Mouse (Mus musculus): ENCODE data around the gene Cd300lb. TPM values are rescaled to one million over a fixed set of nuclear protein-coding genes. Genes with fewer than 3 reads are reported as not detected.

Gene Cd300lb
- polyA plus RNA-seq, 3 experiments from 2014 or later = not detected

DNA sequence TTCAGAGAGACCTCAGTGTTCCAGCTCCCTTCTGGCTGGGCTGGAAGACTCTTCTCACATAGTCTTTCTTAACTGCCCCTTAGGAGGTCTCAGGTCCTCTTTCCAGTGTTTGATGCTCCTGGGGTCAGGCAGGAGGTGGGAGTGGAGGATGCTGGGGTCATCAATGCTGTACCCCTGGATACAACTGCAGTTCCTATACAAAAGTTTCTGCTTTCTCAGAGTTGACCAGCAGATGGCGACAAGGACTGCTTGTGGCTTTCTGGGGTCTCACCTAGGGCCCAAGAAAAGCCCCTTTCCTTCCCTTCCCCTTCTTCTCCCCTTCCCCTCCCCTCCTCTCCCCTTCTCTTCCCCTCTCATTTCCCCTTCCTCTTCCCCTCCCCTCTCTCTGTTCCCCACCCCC lies 53.6 kb downstream of the Cd300lb start:
- ATAC-seq = no peak

DNA sequence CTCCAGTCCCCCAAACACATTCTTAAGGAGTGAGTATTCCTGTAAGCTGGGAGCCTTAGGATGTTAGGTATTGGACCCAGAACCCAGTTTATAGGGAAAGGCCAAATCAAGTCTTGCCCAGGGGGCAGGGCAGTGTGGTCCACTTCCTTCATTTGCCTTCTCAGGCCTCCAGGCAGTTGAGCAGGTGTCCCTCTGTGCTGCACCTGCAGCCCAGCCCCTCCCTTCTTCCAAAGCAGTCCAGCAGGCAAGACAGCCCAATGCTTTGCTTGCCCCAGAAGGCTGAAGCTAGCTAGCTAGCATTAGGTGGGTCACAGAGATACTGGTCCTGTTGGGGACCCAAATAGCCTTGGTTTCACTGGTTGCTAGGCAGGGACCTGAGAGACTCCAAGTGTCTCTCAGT lies 54.0 kb downstream of the Cd300lb start:
- ATAC-seq = no peak

DNA sequence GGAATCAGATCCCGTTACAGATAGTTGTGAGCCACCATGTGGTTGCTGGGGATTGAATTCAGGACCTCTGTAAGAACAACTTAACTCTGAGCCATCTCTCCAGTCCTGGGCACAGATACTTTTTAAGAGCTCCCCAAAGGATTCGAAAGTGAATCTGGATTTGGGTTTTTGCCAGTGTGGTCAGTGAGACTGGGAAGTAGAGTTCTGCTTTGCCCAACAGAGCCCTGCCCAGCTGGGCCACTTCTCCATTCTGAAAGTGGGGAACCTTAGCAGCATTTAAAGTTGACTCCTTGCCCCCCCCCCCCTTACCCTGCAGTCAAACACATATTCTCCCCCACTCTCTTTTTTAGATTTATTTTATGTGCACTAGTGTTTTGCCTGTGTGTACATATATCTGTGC lies 54.5 kb downstream of the Cd300lb start:
- no peak for ATAC-seq

GRCm38 (mm10) chr11:114877145-114877544 lies 57.0 kb downstream of the Cd300lb start:
- ATAC-seq = no peak

GRCm38 (mm10) chr11:114876621-114877020 lies 57.6 kb downstream of the Cd300lb start:
- ATAC-seq = no peak

- peak; percentile 42 for ATAC-seq
Measured at GRCm38 (mm10) chr11:114876176-114876575, 58.0 kb downstream of the Cd300lb start.

DNA sequence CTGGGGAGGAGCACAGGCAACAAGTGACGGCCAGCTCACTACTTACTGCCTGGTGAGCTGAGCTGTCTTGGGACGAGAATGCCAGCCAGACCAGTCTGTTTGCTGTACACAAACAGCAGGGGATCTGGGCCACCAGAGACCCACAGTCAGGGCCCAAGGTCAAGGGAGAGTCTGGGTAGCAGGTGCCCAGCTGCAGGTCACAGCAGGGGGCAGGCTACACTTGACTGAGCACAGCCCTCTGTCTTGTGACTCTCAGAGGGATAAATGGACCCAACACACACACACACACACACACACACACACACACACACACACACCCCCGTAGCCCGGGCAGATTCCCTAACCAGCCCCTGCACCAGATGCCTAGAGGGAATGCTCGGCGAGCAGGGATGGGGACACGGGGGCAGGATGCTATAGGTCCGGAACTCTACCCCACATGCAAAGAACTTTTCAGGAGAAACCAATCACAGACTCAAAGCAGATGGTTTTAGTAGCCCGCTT lies 58.8 kb downstream of the Cd300lb start:
- no peak for ATAC-seq

DNA sequence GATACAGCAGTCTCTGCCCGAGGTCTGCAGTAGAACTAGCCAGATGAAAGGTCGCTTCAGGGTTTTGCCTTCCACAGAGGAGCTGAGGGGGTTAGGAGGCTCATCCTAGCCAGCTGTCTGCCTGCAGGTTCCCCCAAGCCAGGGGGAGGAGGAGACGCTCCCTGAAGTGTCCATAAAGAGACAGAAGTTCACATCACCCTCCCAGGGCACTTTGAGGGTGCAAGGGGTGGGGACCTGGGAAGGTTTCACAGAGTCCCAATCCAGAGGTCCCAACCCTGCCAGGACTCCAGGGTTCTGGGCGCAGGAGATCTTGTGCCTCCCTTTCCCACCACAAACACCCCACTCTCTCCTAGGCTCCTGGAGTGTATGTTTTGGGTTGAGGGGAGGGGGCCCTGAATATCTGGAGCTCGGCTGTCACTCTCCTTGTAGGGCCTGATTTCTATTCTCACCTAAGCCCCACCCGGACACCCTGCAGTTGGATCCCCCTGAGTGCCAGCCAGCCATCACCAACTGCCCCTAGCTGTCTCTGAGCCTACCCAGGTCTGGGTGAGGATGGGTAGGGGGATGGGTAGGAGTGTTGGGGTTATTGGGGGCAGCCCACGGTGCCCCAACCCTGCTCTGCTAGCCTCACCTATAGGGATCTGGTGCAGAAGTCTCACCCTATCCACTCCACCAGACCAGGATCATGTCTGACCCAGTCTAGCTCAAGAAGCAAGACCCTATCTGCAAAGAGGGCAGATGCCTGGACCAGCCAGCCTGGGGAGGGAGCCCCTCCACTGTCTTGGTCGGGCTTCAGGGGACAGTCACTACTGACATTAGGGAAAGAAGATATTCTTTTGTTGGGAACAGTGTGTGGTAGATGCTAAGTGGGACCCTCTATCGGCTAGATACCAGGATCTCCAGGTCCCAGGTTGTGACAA lies 59.7 kb downstream of the Cd300lb start:
- no peak for ATAC-seq

DNA sequence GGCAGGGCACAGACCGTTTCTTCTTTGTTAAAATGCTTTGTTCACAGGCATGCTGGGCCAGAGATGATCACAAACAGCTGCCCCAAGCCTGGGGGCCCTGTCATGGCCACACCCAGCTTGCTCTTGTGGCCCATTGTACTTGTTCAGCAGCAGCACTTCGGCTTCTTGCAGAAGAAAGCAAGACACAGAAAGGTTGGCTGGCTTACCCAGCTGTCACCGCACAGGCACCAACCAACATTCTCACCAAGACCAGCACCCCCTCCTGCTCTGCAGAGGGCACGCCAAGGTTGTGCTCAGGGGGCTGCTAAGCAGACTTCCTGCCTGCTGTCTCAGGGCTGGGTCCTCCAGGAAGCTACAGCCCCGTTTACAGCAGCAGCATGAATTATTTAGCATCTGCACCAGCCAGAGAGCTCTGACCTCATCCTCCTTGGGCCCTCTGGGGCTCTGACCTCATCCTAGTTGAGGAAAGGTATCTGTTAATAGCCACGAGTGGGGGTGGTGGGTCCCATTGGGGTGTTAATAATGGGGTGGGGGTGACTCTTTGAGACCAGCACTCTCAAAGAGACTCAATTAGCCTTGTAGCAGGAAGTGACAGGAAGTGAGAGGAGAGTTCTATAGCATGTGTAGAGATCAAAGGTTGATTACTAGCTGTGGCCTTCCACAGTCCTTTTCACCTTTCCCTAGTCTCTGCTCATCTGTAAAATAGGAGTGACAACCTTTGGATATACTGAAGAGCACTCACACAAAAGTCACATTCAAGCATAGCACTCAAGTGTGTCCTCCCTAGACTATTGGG lies 61.0 kb downstream of the Cd300lb start:
- peak; percentile 76 for ATAC-seq

Other genes starting within 250 kb of the Cd300lb start
- gene Dnaic2, start 207.0 kb downstream of the Cd300lb start, polyA plus RNA-seq (2017; shearing (Covaris generic)) = not detected
- gene Kif19a, start 169.0 kb downstream of the Cd300lb start, polyA plus RNA-seq (2017; shearing (Covaris generic)) = under 1 TPM in 1 of 3 experiments, not detected in 2; 0.33 TPM
- gene Btbd17, start 138.4 kb downstream of the Cd300lb start, polyA plus RNA-seq (2017; shearing (Covaris generic)) = not detected
- not detected for gene Gpr142, start 135.5 kb downstream of the Cd300lb start, polyA plus RNA-seq (2017; shearing (Covaris generic))
- not detected for gene Gprc5c, start 83.2 kb downstream of the Cd300lb start, polyA plus RNA-seq (2017; shearing (Covaris generic))
- gene Cd300a, start 44.3 kb downstream of the Cd300lb start, polyA plus RNA-seq (2017; shearing (Covaris generic)) = under 1 TPM; 0.12 to 0.75 (median 0.27) TPM
- not detected for gene Cd300c, start 34.8 kb upstream of the Cd300lb start, polyA plus RNA-seq (2017; shearing (Covaris generic))
- under 1 TPM in 1 of 3 experiments, not detected in 2; 0.36 TPM for gene Cd300ld, start 55.5 kb upstream of the Cd300lb start, polyA plus RNA-seq (2017; shearing (Covaris generic))
- 1 to 10 TPM in 1 of 3 experiments, not detected in 2; 1.4 TPM for gene Cd300c2, start 67.5 kb upstream of the Cd300lb start, polyA plus RNA-seq (2017; shearing (Covaris generic))
- not detected for gene Cd300ld2, start 81.8 kb upstream of the Cd300lb start, polyA plus RNA-seq (2017; shearing (Covaris generic))
- gene Cd300ld4, start 92.6 kb upstream of the Cd300lb start, polyA plus RNA-seq (2017; shearing (Covaris generic)) = not detected
- gene Cd300ld5, start 103.4 kb upstream of the Cd300lb start, polyA plus RNA-seq (2017; shearing (Covaris generic)) = not detected
- gene Cd300ld3, start 114.0 kb upstream of the Cd300lb start, polyA plus RNA-seq (2017; shearing (Covaris generic)) = not detected
- under 1 TPM in 1 of 3 experiments, not detected in 2; 0.34 TPM for gene Cd300e, start 127.8 kb upstream of the Cd300lb start, polyA plus RNA-seq (2017; shearing (Covaris generic))
- gene Rab37, start 157.0 kb upstream of the Cd300lb start, polyA plus RNA-seq (2017; shearing (Covaris generic)) = 100 to 1,000 TPM; 106 to 231 (median 206) TPM
- gene Cd300lf, start 199.6 kb upstream of the Cd300lb start, polyA plus RNA-seq (2017; shearing (Covaris generic)) = 1 to 10 TPM; 1.4 to 1.6 (median 1.5) TPM
- gene Slc9a3r1, start 229.0 kb upstream of the Cd300lb start, polyA plus RNA-seq (2017; shearing (Covaris generic)) = 100 to 1,000 TPM; 137 to 172 (median 165) TPM